Mouse (Mus musculus) stomach, postnatal 0 days (tissue): ENCODE data around the gene Adgrl1. TPM values are rescaled to one million over a fixed set of nuclear protein-coding genes. Genes with fewer than 3 reads are reported as not detected.

Source experiments
- ATAC-seq: fragments of 200-750 bp; cut with Nextera tagmentation; 2 replicates; pipeline ENCODE4 v1.8.0; 2017; ENCODE audit not compliant: low FRiP score, low TSS enrichment
- DNase-seq: peaks from one replicate; pipeline ENCODE4 v3.0.0-alpha.2; 2016; ENCODE audit warnings: low spot score
- H3K27ac ChIP-seq: fragments of 300-500 bp; sonication (generic); replicated peaks from 2 replicates; pipeline ENCODE4 v1.5.1; 2014; ENCODE audit warnings: mild to moderate bottlenecking, control low read depth
- H3K27me3 ChIP-seq: fragments of 300-500 bp; sonication (generic); 2 replicates; pipeline ENCODE4 v1.6.1; 2014; ENCODE audit warnings: low read length; ENCODE audit not compliant: control insufficient read depth, insufficient read depth
- H3K36me3 ChIP-seq: fragments of 300-500 bp; sonication (generic); 2 replicates; pipeline ENCODE4 v1.6.1; 2014; ENCODE audit warnings: low read length, mixed read lengths; ENCODE audit not compliant: control insufficient read depth, insufficient read depth
- H3K4me1 ChIP-seq: fragments of 300-500 bp; sonication (generic); replicated peaks from 2 replicates; pipeline ENCODE4 v1.6.1; 2014; ENCODE audit warnings: antibody characterized with exemption; ENCODE audit not compliant: control insufficient read depth, insufficient read depth
- H3K4me2 ChIP-seq: fragments of 300-500 bp; sonication (generic); replicated peaks from 2 replicates; pipeline ENCODE4 v1.6.1; 2014; ENCODE audit warnings: low read depth, mild to moderate bottlenecking, control low read depth, moderate library complexity
- H3K4me3 ChIP-seq: fragments of 300-500 bp; sonication (generic); 2 replicates; pipeline ENCODE4 v1.5.1; 2014; ENCODE audit warnings: low read depth, low read length, control low read depth
- H3K9ac ChIP-seq: fragments of 300-500 bp; sonication (generic); 2 replicates; pipeline ENCODE4 v1.6.1; 2014; ENCODE audit warnings: mild to moderate bottlenecking, low read length, control low read depth, mixed read lengths
- H3K9me3 ChIP-seq: fragments of 300-500 bp; sonication (generic); 2 replicates; pipeline ENCODE4 v1.6.1; 2016; ENCODE audit warnings: low read length; ENCODE audit not compliant: control insufficient read depth
- CTCF ChIP-seq: IDR thresholded peaks from 2 replicates; pipeline ENCODE4 v1.5.1; 2016; ENCODE audit warnings: antibody characterized with exemption, low read depth, mild to moderate bottlenecking, moderate library complexity
- EP300 ChIP-seq: optimal IDR thresholded peaks from 2 replicates; pipeline ENCODE3; 2016; ENCODE audit warnings: antibody characterized with exemption
- WGBS: fragments of 180-500 bp; shearing (Covaris S2); extraction: QIAGEN DNeasy Blood & Tissue Kit; methylation state at CpG from one replicate; pipeline ENCODE4 v1.1.7; 2014; 5-methylcytosine and 5-hydroxymethylcytosine counted together
- polyA plus RNA-seq: library from polyadenylated mRNA; unstranded; fragments of >200 nt; fragmentation: Nextera tagmentation; extraction: Ambion mirVana; gene quantifications from 2 replicates; pipeline ENCODE4 v1.2.1, GENCODE M21; 2015

Adgrl1 gene
- 6.5 and 7.5 TPM in 2 replicates for polyA plus RNA-seq

- peak; percentile 90 for DNase-seq
- Histone ChIP-seq H3K9ac (peak within 1 kb of the TSS; percentile 82), H3K4me2 (peak within 1 kb of the TSS; percentile 95), H3K9me3 (no peaks in the 10 kb centered on the region), H3K4me3 (peak within 1 kb of the TSS; percentile 76), H3K4me1 (no peaks in the 10 kb centered on the region), H3K27ac (peak within 1 kb of the TSS; percentile 96), H3K27me3 (no peaks in the 10 kb centered on the region), H3K36me3 (no peaks in the 10 kb centered on the region)
- peak; percentile 54 for TF ChIP-seq EP300
- no peak for TF ChIP-seq CTCF
- under 1% methylated on average over 56 of the region's 70 CpGs for WGBS
- ATAC-seq: peak; percentile 89
These were observed at the start of gene Adgrl1 for GRCm38 (mm10) chr8:83899363-83900252. Gene Adgrl1, plus strand, starts transcription at chr8:83900105.

DNA sequence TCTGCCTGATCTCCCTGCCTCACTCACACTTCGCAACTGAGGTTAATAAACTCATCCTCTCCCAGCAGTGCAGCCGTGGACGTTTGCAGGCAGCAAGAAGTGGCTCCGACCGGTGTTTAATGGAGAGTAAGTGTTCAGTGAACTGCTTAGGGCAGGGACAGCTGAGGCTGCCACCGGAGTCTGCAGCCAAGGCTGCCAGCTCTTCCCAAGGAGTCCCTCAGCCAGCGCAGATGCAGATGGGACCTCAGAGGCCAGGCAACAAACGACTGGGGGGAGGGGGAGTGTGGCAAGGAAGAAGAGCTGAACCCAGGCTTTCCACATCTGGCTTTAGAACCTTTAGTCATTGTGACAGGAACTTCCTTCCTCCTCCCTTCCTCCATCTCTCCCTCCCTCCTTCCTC lies 47.6 kb upstream of the Adgrl1 start:
- TF ChIP-seq EP300: no peak
- TF ChIP-seq CTCF: no peak
- H3K27ac ChIP-seq: no peak overlapping the region

DNA sequence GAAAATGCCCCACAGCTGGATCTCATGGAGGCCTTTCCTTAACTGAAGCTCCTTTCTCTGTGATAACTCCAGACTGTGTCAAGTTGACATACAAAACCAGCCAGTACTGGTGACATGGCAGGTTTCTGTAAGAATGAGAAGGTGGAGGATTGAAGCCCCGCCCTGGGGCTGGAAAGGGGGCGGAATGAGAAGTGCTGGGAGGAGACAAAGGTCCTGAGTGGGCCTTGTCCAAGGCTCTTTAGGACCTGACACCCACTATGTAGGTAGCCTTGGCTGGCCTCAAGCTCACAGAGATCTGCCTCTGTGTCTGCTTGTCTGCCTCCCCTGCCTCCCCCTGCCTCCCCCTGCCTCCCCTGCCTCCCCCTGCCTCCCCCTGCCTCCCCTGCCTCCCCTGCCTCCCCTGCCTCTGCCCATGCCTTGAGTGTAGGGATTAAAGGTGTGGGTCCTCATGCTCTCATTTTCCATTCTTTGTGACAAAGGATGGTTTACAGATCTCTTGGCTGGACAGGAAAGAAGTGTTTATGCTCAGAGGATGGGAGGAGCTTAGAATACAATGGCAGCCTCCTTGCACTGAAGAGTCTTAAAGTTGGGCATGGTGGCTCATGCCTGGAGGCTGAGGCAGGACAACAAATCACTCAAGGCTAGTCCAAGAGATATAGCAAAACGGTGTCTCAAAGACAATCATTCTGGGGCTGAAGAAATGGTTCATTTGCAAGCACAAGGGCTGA lies 46.4 kb upstream of the Adgrl1 start:
- Histone ChIP-seq H3K4me1 (no peaks in the 10 kb centered on the region), H3K27me3 (no peaks in the 10 kb centered on the region), H3K4me3 (no peak overlapping the region), H3K27ac (no peak overlapping the region), H3K9me3 (no peaks in the 10 kb centered on the region), H3K9ac (no peak overlapping the region), H3K36me3 (no peaks in the 10 kb centered on the region), H3K4me2 (no peak overlapping the region)
- no peak for DNase-seq
- ATAC-seq: no peak
- no peak for TF ChIP-seq EP300
- no peak for TF ChIP-seq CTCF
- WGBS: 87% methylated on average over 3 of the region's 3 CpGs

More for the DNA sequence above, 47.6 kb upstream of the Adgrl1 start:
- Histone ChIP-seq H3K9me3 (no peaks in the 10 kb centered on the region), H3K4me2 (no peak overlapping the region), H3K9ac (no peak overlapping the region), H3K36me3 (no peaks in the 10 kb centered on the region), H3K4me3 (no peak overlapping the region), H3K27me3 (no peaks in the 10 kb centered on the region), H3K4me1 (no peaks in the 10 kb centered on the region)
- ATAC-seq (no peak), DNase-seq (no peak)
- 19% methylated on average over 8 of the region's 8 CpGs for WGBS

DNA sequence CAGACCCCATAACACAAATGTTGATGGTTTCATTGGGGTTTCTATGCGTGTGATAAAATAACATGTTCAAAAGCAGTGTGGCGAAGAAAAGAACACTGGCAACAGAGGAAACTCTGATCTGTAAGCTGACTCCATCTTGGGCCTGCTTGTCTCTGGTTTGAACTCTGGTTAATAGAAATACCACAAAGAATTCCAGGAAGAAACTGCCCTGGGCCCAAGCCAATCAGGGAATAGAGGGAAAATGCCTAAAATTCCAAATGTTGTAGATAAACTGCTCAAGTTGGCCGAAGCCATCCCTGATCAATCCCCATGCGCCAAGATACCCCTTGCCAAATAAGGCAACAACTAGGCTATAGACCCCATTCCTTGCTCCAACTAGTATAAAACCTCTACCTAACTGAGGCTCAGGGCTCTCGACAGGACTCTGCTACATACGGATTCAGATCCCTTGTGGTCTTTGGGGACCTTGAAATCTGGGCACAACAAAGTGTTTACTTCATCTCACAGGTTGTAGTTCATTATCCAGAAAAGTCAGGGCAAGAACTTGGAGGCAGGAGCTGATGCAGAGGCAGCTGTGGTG lies 43.3 kb upstream of the Adgrl1 start:
- Histone ChIP-seq H3K9me3 (no peaks in the 10 kb centered on the region), H3K4me2 (no peak overlapping the region), H3K4me3 (no peak overlapping the region), H3K27me3 (no peaks in the 10 kb centered on the region), H3K36me3 (no peaks in the 10 kb centered on the region), H3K9ac (no peak overlapping the region), H3K4me1 (no peaks in the 10 kb centered on the region), H3K27ac (no peak overlapping the region)
- TF ChIP-seq EP300 (no peak), CTCF (no peak)
- WGBS: 70% methylated on average over 6 of the region's 6 CpGs
- DNase-seq (no peak), ATAC-seq (no peak)

DNA sequence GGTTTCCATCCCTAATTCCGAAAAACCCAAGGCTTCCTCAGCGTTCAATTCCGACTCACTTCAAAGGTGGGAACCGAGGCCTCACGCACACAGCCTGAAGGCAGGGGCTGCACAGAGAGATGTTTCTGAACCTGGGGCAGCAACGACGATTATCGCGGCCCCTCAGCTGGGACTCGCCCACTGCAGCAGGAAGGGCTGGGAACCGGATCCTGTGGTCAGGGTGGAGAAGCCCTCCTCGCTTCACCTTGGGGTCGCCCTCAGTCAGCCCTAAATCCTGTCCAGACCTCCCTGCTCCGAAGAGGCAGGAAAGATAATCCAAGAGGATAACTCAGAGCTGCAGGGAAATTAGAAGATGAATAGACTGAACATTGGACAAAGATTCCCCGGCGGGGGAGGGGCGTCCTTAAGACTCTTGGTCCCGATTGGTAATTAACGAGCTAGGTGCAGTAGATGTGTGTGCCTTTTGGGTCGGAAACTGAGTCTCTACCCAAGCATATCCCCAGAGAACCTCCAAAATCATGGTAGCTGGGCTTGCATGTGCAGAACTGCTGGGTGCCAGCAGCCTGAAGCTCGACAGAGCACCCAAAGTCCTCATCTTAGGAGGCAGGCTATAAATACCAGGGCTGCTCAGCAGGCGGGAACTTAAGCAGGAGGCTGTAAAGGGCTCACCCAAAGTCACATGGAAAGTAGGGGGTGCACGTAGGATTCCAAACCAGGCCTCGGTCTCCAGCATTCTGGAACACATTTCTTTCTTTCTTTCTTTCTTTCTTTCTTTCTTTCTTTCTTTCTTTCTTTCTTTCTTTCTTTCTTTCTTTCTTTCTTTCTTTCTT lies 37.3 kb upstream of the Adgrl1 start:
- Histone ChIP-seq H3K4me3 (peak overlapping the region; percentile 2; the same call in 1 of the 2 replicates), H3K9me3 (no peaks in the 10 kb centered on the region), H3K36me3 (no peaks in the 10 kb centered on the region), H3K4me2 (peak overlapping the region; percentile 36), H3K4me1 (no peaks in the 10 kb centered on the region; the same call in 1 of the 2 replicates), H3K27ac (no peak overlapping the region), H3K9ac (peak overlapping the region; percentile 8; the same call in 1 of the 2 replicates), H3K27me3 (no peaks in the 10 kb centered on the region)
- 13% methylated on average over 24 of the region's 24 CpGs for WGBS
- DNase-seq (no peak), ATAC-seq (no peak)
- TF ChIP-seq EP300 (no peak), CTCF (no peak)
